Mouse (Mus musculus): ENCODE results near the gene Ces3a. TPM values are rescaled to one million over a fixed set of nuclear protein-coding genes. Genes with fewer than 3 reads are reported as not detected.

The Ces3a gene
- not detected in 2 replicates for polyA plus RNA-seq (2015; fragmentation: Nextera tagmentation; extraction: Ambion mirVana)

GRCm38 (mm10) chr8:105048371-105048854 lies at the start of gene Ces3a:
Gene Ces3a, plus strand, starts transcription at chr8:105048601.
- ATAC-seq (ENCODE audit: low read depth), result no peak
- no peaks in the 10 kb centered on the region for H3K4me1 ChIP-seq (replicated peaks)
- 83% methylated on average over 3 of the region's 3 CpGs for WGBS
- H3K27ac ChIP-seq (replicated peaks), result no peak within 1 kb of the TSS
- H3K36me3 ChIP-seq, result no peaks in the 10 kb centered on the region
- no peak within 1 kb of the TSS for H3K4me3 ChIP-seq
- H3K9ac ChIP-seq, result no peak within 1 kb of the TSS
- no peaks in the 10 kb centered on the region; the same call in 1 of the 2 replicates for H3K9me3 ChIP-seq
- no peak within 1 kb of the TSS for H3K4me2 ChIP-seq
- H3K27me3 ChIP-seq, result no peaks in the 10 kb centered on the region

DNA sequence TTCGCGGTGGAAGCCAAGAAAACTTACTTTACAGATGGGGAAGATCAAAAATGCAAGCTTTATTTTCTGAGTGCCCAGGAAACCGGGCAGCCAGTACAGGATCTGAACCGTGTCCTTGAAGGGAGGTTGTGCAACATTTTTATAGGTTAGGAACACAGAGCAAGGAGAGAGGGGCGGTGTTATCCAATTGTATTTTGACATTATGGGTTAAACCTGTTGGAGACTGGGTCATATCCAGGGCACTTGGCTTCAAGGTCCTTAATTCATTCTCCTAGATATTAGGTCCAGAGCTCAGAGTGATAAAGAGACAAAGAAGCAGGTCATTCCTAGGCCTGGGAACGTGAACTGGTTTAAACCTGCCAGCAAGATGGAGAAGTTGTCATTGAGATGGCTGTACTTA lies 49.2 kb upstream of the Ces3a start:
- ATAC-seq (ENCODE audit: low read depth), result no peak
- WGBS, result 85% methylated on average over 6 of the region's 6 CpGs
- H3K4me1 ChIP-seq (replicated peaks), result no peaks in the 10 kb centered on the region
- no peaks in the 10 kb centered on the region for H3K27me3 ChIP-seq
- H3K4me3 ChIP-seq, result no peak overlapping the region
- H3K27ac ChIP-seq (replicated peaks), result no peak overlapping the region
- H3K36me3 ChIP-seq, result no peaks in the 10 kb centered on the region
- no peak overlapping the region for H3K4me2 ChIP-seq
- H3K9ac ChIP-seq, result no peak overlapping the region
- no peaks in the 10 kb centered on the region for H3K9me3 ChIP-seq

DNA sequence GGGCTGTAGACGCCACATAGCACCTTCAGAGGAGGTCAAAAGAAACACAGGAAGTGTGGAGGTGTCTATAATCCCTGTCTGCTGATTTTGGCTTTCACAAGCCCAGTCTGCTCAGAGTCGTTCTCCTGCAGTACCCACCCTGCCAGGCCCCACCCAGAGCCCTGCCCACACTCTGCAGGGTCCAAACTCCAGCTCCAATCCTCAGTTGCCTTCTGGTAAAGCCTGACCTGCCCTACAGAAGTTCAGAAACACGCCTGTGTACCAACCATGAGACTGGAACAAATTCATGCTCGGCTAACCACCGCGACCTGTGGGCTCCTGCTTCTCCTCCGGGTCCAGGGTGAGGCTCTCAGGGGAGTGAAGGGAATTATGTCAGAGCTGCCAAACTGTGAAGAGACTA lies 47.8 kb upstream of the Ces3a start, which contains the start of gene Ces2h:
TSS of gene Ces2h (plus strand) at position 268 of the 400 bp plus-strand sequence.
- no peaks in the 10 kb centered on the region for H3K4me1 ChIP-seq (replicated peaks)
- no peaks in the 10 kb centered on the region for H3K27me3 ChIP-seq
- no peaks in the 10 kb centered on the region for H3K9me3 ChIP-seq
- H3K9ac ChIP-seq, result no peak within 1 kb of the TSS
- no peak within 1 kb of the TSS for H3K27ac ChIP-seq (replicated peaks)
- WGBS, result 84% methylated on average over 7 of the region's 7 CpGs
- no peak for ATAC-seq (ENCODE audit: low read depth)
- H3K4me2 ChIP-seq, result no peak within 1 kb of the TSS
- H3K36me3 ChIP-seq, result no peaks in the 10 kb centered on the region
- no peak within 1 kb of the TSS for H3K4me3 ChIP-seq

- Histone ChIP-seq H3K4me1 (replicated peaks) (no peaks in the 10 kb centered on the region), H3K27me3 (no peaks in the 10 kb centered on the region), H3K9me3 (no peaks in the 10 kb centered on the region), H3K27ac (replicated peaks) (no peak overlapping the region), H3K36me3 (no peaks in the 10 kb centered on the region), H3K4me2 (no peak overlapping the region), H3K4me3 (no peak overlapping the region), H3K9ac (no peak overlapping the region)
- ATAC-seq (ENCODE audit: low read depth), result no peak
- WGBS, result 93% methylated on average over 2 of the region's 2 CpGs
Observed at GRCm38 (mm10) chr8:105010000-105010399, 38.4 kb upstream of the Ces3a start.

DNA sequence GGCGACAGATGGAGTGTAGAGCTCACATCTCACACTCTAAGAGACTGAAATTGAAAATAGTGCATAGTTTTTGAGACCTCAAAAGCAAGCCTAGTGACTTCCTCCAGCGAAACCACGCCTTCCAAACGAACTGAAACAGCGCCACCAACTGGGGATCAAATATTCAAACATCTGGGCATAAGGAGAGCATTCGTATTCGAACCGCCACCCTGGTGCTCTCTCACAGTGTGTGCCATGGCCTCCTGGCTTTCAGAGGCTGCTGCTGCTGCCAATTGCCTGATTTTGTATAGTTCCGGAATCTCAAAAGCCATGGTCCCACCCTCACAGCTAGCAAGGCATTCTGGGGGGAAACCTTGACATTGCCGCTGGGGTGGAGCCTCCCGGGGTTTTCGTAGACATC lies 37.3 kb upstream of the Ces3a start:
- Histone ChIP-seq H3K4me2 (no peak overlapping the region), H3K4me3 (no peak overlapping the region), H3K36me3 (no peaks in the 10 kb centered on the region), H3K27me3 (no peaks in the 10 kb centered on the region), H3K27ac (replicated peaks) (no peak overlapping the region), H3K9ac (no peak overlapping the region), H3K9me3 (no peaks in the 10 kb centered on the region), H3K4me1 (replicated peaks) (no peaks in the 10 kb centered on the region)
- 81% methylated on average over 12 of the region's 12 CpGs for WGBS
- ATAC-seq (ENCODE audit: low read depth), result no peak

DNA sequence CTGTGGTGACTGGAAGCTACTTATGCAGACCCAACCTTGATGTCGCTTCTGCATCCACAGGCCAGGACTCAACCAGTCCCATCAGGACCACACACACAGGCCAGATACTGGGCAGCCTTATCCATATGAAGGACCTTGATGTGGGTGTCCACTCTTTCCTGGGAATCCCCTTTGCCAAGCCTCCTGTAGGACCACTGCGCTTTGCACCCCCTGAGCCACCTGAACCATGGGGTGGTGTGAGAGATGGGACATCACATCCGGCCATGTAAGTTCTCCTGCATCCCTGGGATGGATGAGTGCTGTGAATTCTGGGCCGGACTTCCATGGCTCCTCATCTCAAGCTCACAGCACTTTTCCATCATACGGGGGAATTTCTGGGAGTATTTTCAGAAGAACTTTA lies 34.0 kb upstream of the Ces3a start:
- H3K36me3 ChIP-seq, result no peaks in the 10 kb centered on the region
- WGBS, result 87% methylated on average over 5 of the region's 5 CpGs
- ATAC-seq (ENCODE audit: low read depth), result no peak

DNA sequence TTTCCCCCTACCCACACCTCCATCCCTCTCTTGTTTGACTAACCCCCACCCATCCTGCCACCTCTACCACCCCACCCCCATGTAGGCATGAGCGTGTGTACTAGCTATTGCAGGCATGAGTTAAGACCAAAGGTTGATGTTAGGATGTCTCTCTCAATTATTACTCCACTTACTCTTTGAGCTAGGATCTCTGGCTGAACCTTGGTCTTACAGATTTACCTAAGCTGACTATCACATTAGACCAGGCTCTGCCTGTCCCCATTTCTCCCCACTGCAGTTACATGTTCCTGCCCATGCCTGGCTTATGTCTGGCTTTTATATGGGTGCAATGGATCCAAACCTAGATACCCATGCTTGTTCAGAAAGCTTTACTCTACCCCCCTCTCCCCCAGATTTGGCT lies 26.4 kb upstream of the Ces3a start:
- no peaks in the 10 kb centered on the region for H3K4me1 ChIP-seq (replicated peaks)
- ATAC-seq (ENCODE audit: low read depth), result no peak
- no peak overlapping the region for H3K4me2 ChIP-seq
- H3K9ac ChIP-seq, result no peak overlapping the region
- H3K27ac ChIP-seq (replicated peaks), result no peak overlapping the region
- H3K4me3 ChIP-seq, result no peak overlapping the region
- no peaks in the 10 kb centered on the region for H3K27me3 ChIP-seq
- WGBS, result 80% methylated on average over 1 of the region's 1 CpGs
- H3K36me3 ChIP-seq, result no peaks in the 10 kb centered on the region
- no peaks in the 10 kb centered on the region for H3K9me3 ChIP-seq

More for the DNA sequence above, 34.0 kb upstream of the Ces3a start:
- H3K27ac ChIP-seq (replicated peaks), result no peak overlapping the region
- H3K9ac ChIP-seq, result no peak overlapping the region
- no peak overlapping the region for H3K4me2 ChIP-seq
- H3K9me3 ChIP-seq, result no peaks in the 10 kb centered on the region
- H3K4me3 ChIP-seq, result no peak overlapping the region
- no peaks in the 10 kb centered on the region for H3K27me3 ChIP-seq
- no peaks in the 10 kb centered on the region for H3K4me1 ChIP-seq (replicated peaks)

- 76% methylated on average over 1 of the region's 1 CpGs for WGBS
Observed at GRCm38 (mm10) chr8:105023087-105023486, 25.3 kb upstream of the Ces3a start.

DNA sequence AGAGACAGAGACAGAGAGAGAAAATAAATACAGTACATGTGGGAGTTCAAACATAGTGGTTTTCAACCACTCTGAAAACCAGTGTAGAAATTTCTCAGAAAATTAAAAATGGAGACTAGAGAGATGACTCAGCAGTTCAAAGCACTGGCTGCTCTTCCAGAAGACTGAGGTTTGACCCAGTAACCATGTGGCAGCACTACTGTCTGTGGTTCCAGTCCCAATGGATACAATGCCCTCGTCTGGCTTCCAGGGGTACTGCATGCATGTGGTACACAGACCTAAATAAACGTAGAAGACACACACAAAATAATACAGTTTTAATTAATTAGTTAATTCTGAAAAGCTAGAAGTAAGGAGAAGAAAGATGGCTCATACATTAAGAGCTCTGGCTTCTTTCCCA lies 23.4 kb upstream of the Ces3a start:
- no peak for ATAC-seq (ENCODE audit: low read depth)

More at GRCm38 (mm10) chr8:105023087-105023486, 25.3 kb upstream of the Ces3a start:
- Histone ChIP-seq H3K27me3 (no peaks in the 10 kb centered on the region), H3K9me3 (no peaks in the 10 kb centered on the region), H3K4me3 (no peak overlapping the region), H3K4me2 (no peak overlapping the region), H3K4me1 (replicated peaks) (no peaks in the 10 kb centered on the region), H3K36me3 (no peaks in the 10 kb centered on the region), H3K27ac (replicated peaks) (no peak overlapping the region), H3K9ac (no peak overlapping the region)
- no peak for ATAC-seq (ENCODE audit: low read depth)

GRCm38 (mm10) chr8:105043510-105043909 lies 4.9 kb upstream of the Ces3a start:
- WGBS, result 54% methylated on average over 1 of the region's 1 CpGs
- Histone ChIP-seq H3K9me3 (no peaks in the 10 kb centered on the region; the same call in 1 of the 2 replicates), H3K4me3 (no peak overlapping the region), H3K36me3 (no peaks in the 10 kb centered on the region), H3K4me1 (replicated peaks) (no peaks in the 10 kb centered on the region), H3K27me3 (no peaks in the 10 kb centered on the region), H3K4me2 (no peak overlapping the region), H3K9ac (no peak overlapping the region), H3K27ac (replicated peaks) (no peak overlapping the region)
- ATAC-seq (ENCODE audit: low read depth), result no peak

More for the DNA sequence above, 23.4 kb upstream of the Ces3a start:
- no peak overlapping the region for H3K9ac ChIP-seq
- H3K36me3 ChIP-seq, result no peaks in the 10 kb centered on the region
- H3K9me3 ChIP-seq, result no peaks in the 10 kb centered on the region
- H3K4me3 ChIP-seq, result no peak overlapping the region
- H3K4me2 ChIP-seq, result no peak overlapping the region
- no peak overlapping the region for H3K27ac ChIP-seq (replicated peaks)
- 66% methylated on average over 2 of the region's 2 CpGs for WGBS
- H3K4me1 ChIP-seq (replicated peaks), result no peaks in the 10 kb centered on the region
- H3K27me3 ChIP-seq, result no peaks in the 10 kb centered on the region

- Histone ChIP-seq H3K4me1 (replicated peaks) (no peaks in the 10 kb centered on the region), H3K36me3 (no peaks in the 10 kb centered on the region), H3K27me3 (no peaks in the 10 kb centered on the region), H3K4me2 (no peak overlapping the region), H3K4me3 (no peak overlapping the region), H3K27ac (replicated peaks) (no peak overlapping the region), H3K9ac (no peak overlapping the region), H3K9me3 (no peaks in the 10 kb centered on the region; the same call in 1 of the 2 replicates)
- WGBS, result 88% methylated on average over 3 of the region's 3 CpGs
- no peak for ATAC-seq (ENCODE audit: low read depth)
Observed at GRCm38 (mm10) chr8:105045824-105046401, 2.5 kb upstream of the Ces3a start.

- H3K9ac ChIP-seq, result no peak overlapping the region
- H3K27ac ChIP-seq (replicated peaks), result no peak overlapping the region
- H3K4me1 ChIP-seq (replicated peaks), result no peaks in the 10 kb centered on the region
- WGBS, result 92% methylated on average over 4 of the region's 4 CpGs
- H3K4me2 ChIP-seq, result no peak overlapping the region
- H3K4me3 ChIP-seq, result no peak overlapping the region
- ATAC-seq (ENCODE audit: low read depth), result no peak
- no peaks in the 10 kb centered on the region for H3K36me3 ChIP-seq
- H3K27me3 ChIP-seq, result no peaks in the 10 kb centered on the region
- no peaks in the 10 kb centered on the region for H3K9me3 ChIP-seq
Observed at GRCm38 (mm10) chr8:105056211-105056610, 7.8 kb downstream of the Ces3a start.

GRCm38 (mm10) chr8:105060056-105060455 lies 11.7 kb downstream of the Ces3a start:
- Histone ChIP-seq H3K27me3 (no peaks in the 10 kb centered on the region), H3K36me3 (no peaks in the 10 kb centered on the region), H3K4me2 (no peak overlapping the region), H3K4me3 (no peak overlapping the region), H3K27ac (replicated peaks) (no peak overlapping the region), H3K9ac (no peak overlapping the region), H3K9me3 (no peaks in the 10 kb centered on the region), H3K4me1 (replicated peaks) (no peaks in the 10 kb centered on the region)
- no peak for ATAC-seq (ENCODE audit: low read depth)
